Mouse (Mus musculus) forebrain, postnatal 0 days (tissue): ENCODE results near the gene C9. TPM values are rescaled to one million over a fixed set of nuclear protein-coding genes. Genes with fewer than 3 reads are reported as not detected.

Experiments
- ATAC-seq: fragments of 200-750 bp; cut with Nextera tagmentation; 2 replicates; pipeline ENCODE4 v1.8.0; 2017; ENCODE audit warnings: mild to moderate bottlenecking, moderate library complexity
- DNase-seq: peaks from one replicate; pipeline ENCODE4 v3.0.0-alpha.2; 2015
- H3K27ac ChIP-seq: fragments of 300-500 bp; sonication (generic); 2 replicates; pipeline ENCODE4 v1.5.1; 2014; ENCODE audit warnings: low read depth, mild to moderate bottlenecking, antibody characterized with exemption, low read length, moderate library complexity, mixed read lengths
- H3K27me3 ChIP-seq: fragments of 300-500 bp; sonication (generic); 2 replicates; pipeline ENCODE4 v1.6.1; 2014; ENCODE audit warnings: mild to moderate bottlenecking, low read length, mixed read lengths; ENCODE audit not compliant: insufficient read depth
- H3K36me3 ChIP-seq: fragments of 300-500 bp; sonication (generic); 2 replicates; pipeline ENCODE4 v1.6.1; 2014; ENCODE audit warnings: mild to moderate bottlenecking, moderate library complexity; ENCODE audit not compliant: insufficient read depth
- H3K4me1 ChIP-seq: fragments of 300-500 bp; sonication (generic); 2 replicates; pipeline ENCODE4 v1.6.1; 2014; ENCODE audit warnings: antibody characterized with exemption; ENCODE audit not compliant: insufficient read depth
- H3K4me2 ChIP-seq: fragments of 300-500 bp; sonication (generic); 2 replicates; pipeline ENCODE4 v1.6.1; 2014; ENCODE audit warnings: low read depth, mild to moderate bottlenecking, moderate library complexity
- H3K4me3 ChIP-seq: fragments of 300-500 bp; sonication (generic); 2 replicates; pipeline ENCODE4 v1.5.1; 2014; ENCODE audit warnings: low read depth, low read length, mixed read lengths
- H3K9ac ChIP-seq: fragments of 300-500 bp; sonication (generic); 2 replicates; pipeline ENCODE4 v1.6.1; 2014; ENCODE audit warnings: mild to moderate bottlenecking
- H3K9me3 ChIP-seq: fragments of 300-500 bp; sonication (generic); 2 replicates; pipeline ENCODE4 v1.6.1; 2016; ENCODE audit warnings: low read length
- CTCF ChIP-seq: sonication (generic); IDR thresholded peaks from 2 replicates; pipeline ENCODE4 v1.5.1; 2016; ENCODE audit warnings: antibody characterized with exemption, control low read depth, low read depth
- WGBS: fragments of 180-500 bp; shearing (Covaris S2); extraction: QIAGEN DNeasy Blood & Tissue Kit; methylation state at CpG from one replicate; pipeline ENCODE4 v1.1.7; 2014; 5-methylcytosine and 5-hydroxymethylcytosine counted together
- polyA plus RNA-seq: library from polyadenylated mRNA; unstranded; fragments of >200 nt; fragmentation: Nextera tagmentation; extraction: Ambion mirVana; gene quantifications from 2 replicates; pipeline ENCODE4 v1.2.1, GENCODE M21; 2015
- total RNA-seq: library from RNA; depleted of rRNA; stranded (reverse); fragments of >200 nt; gene quantifications from 2 replicates; pipeline ENCODE4 v1.2.3, GENCODE M21; 2014

The C9 gene
- total and polyA plus RNA-seq, 2 experiments from 2014 or later: not detected

DNA sequence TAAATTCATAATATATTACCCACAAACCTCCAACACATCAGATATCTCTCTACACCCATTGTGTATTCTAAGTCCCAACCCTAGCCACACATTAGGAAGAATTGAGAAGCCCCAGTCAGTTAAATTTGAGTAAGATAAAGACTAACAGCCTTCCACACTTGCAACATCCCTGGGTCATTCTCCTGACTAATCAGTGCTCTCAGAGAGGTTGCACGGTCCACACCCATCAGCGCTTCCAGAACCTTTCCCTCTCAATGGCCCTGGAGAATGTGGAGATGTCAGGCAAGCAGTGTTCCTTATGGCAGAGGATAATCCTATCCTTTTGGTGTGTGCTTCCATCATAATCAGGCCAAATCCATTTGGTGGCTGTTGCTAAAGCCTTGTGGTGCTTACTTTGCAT is 675 bp upstream of the C9 start:
- no peak overlapping the region for H3K4me2 ChIP-seq

DNA sequence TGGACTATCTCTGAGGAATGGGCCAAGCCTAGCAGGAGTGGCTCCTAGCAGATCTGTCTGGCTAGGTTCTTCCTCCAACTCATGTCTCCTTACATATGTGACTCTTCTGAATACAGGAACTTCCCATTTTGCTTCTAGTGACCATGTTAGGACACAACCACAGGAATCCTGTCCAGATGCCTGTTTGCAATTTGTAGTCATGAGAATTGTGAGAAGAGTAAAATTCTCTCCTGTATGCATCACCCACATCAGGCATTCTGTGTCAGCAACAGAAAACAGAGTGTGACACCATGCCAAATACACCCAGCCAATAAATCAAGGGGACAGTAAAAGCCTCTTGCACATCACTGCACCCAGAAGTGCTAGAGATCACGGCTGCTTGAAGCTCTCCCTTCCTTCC is 1.1 kb downstream of the C9 start:
- no peak overlapping the region for H3K9ac ChIP-seq
- H3K9me3 ChIP-seq: no peaks in the 10 kb centered on the region
- H3K27me3 ChIP-seq: no peaks in the 10 kb centered on the region
- no peak overlapping the region for H3K4me3 ChIP-seq
- no peak overlapping the region for H3K4me2 ChIP-seq
- no peak for TF ChIP-seq CTCF
- H3K27ac ChIP-seq: no peak overlapping the region
- DNase-seq (no peak), ATAC-seq (no peak)
- WGBS: 83% methylated on average over 1 of the region's 1 CpGs
- no peaks in the 10 kb centered on the region for H3K36me3 ChIP-seq
- no peaks in the 10 kb centered on the region for H3K4me1 ChIP-seq

More for the DNA sequence above, 675 bp upstream of the C9 start:
- Histone ChIP-seq H3K36me3 (no peaks in the 10 kb centered on the region), H3K27me3 (no peaks in the 10 kb centered on the region), H3K4me1 (no peaks in the 10 kb centered on the region), H3K9ac (no peak overlapping the region), H3K27ac (no peak overlapping the region), H3K4me3 (no peak overlapping the region), H3K9me3 (no peaks in the 10 kb centered on the region)
- DNase-seq: no peak
- WGBS: 95% methylated on average over 2 of the region's 2 CpGs
- no peak for TF ChIP-seq CTCF
- no peak for ATAC-seq

DNA sequence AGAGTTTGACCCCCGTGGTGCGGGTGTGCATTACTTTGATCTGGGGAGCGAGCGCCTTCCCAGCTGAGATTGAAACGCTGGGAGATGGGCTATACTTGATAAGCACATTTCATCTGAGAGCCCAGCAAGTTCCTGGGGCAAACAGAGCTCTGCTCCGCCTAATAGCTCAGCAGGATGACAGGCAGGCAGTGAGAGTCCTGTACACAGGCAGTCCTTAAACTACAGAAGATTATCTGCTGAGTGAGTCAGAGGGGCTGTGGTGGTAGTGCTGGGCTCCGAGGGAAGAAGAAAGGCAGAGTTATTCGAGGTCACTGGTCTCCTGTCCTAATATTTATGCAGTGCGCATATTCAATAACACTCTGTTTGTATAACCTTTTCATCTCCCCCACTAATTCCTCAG is 3.8 kb downstream of the C9 start:
- no peaks in the 10 kb centered on the region for H3K9me3 ChIP-seq
- ATAC-seq (0 out of 2 replicates have a peak, but pooled peaks have one; percentile 27), DNase-seq (no peak)
- H3K4me1 ChIP-seq: no peaks in the 10 kb centered on the region
- TF ChIP-seq CTCF: no peak
- H3K36me3 ChIP-seq: no peaks in the 10 kb centered on the region
- no peak overlapping the region for H3K4me3 ChIP-seq
- peak overlapping the region; percentile 6; the same call in 1 of the 2 replicates for H3K4me2 ChIP-seq
- 27% methylated on average over 9 of the region's 9 CpGs for WGBS
- no peaks in the 10 kb centered on the region for H3K27me3 ChIP-seq
- H3K9ac ChIP-seq: no peak overlapping the region
- H3K27ac ChIP-seq: no peak overlapping the region

DNA sequence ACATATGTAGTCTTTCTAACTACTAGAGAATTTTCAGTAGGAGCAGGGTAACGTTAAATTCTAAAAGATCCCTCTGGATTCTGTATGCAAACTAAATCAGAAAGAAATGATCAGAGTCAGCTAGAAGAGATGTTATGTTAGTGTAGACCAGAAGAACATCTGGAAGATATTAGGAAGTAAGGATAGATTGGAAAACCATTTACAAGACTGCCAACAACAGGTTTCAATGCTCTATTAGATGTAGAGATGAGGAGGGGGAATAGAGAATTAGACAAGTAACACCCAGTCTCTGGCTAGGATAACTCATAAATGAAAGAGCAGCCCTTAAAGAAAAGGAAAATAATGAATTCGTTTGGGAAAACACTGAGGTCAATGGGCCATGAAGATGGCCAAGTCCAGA is 9.3 kb downstream of the C9 start:
- no peaks in the 10 kb centered on the region for H3K36me3 ChIP-seq
- H3K27ac ChIP-seq: no peak overlapping the region
- H3K9me3 ChIP-seq: no peaks in the 10 kb centered on the region
- H3K4me3 ChIP-seq: no peak overlapping the region
- H3K27me3 ChIP-seq: no peaks in the 10 kb centered on the region
- ATAC-seq (no peak), DNase-seq (no peak)
- 78% methylated on average over 2 of the region's 2 CpGs for WGBS
- H3K4me1 ChIP-seq: no peaks in the 10 kb centered on the region
- H3K9ac ChIP-seq: no peak overlapping the region
- TF ChIP-seq CTCF: no peak
- no peak overlapping the region for H3K4me2 ChIP-seq

DNA sequence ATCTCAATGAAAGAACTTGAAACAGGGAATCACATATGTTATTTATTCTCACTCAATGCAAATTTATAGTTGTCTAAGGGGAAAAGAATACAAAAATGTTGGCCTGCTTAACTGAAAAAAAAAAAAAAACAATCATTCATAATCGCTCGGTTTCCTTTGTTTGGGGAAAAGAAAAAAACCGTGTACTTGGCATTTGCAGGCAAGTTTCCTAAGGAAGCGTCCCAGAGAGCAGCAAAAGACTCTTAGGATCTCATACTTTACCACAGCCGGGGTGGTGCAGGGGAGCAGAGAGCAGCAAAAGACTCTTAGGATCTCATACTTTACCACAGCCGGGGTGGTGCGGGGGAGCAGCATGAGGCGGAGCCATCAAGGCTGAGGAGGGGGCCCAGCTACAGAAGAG is 16.3 kb downstream of the C9 start:
- Histone ChIP-seq H3K36me3 (no peaks in the 10 kb centered on the region), H3K27me3 (no peaks in the 10 kb centered on the region), H3K4me1 (no peaks in the 10 kb centered on the region), H3K27ac (no peak overlapping the region), H3K9ac (no peak overlapping the region), H3K4me3 (no peak overlapping the region), H3K4me2 (no peak overlapping the region), H3K9me3 (no peaks in the 10 kb centered on the region)
- 72% methylated on average over 8 of the region's 8 CpGs for WGBS
- no peak for DNase-seq
- no peak for TF ChIP-seq CTCF
- no peak for ATAC-seq

DNA sequence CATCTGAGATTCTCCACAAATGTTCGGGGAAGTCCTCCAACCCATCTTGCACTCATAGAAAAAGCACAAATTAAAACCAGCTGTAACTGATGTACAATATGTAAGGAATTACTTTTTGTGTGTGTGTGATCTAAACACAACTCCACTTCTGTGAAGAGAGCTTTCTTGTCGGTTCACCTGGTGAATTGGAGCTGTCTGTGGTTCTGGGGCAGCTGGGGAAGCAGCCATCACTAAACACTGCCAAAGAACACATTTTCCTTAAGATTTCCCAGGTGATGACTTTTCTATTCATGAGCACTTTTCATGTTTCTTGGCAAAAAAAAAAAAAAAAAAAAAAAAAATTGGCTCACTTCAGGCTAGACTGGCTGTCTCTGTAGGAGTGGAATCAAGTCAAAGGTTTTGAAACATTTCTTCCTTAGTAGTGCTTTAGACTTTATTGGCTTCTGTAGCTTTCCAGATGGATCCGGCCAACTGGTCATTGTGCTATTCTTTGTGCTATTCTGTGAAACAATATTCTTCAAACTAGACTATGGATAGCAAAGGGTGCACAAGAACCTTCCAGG is 18.3 kb downstream of the C9 start:
- no peaks in the 10 kb centered on the region for H3K9me3 ChIP-seq
- H3K36me3 ChIP-seq: no peaks in the 10 kb centered on the region
- no peaks in the 10 kb centered on the region for H3K27me3 ChIP-seq
- H3K9ac ChIP-seq: no peak overlapping the region
- 81% methylated on average over 3 of the region's 3 CpGs for WGBS
- DNase-seq (no peak), ATAC-seq (no peak)
- H3K4me3 ChIP-seq: no peak overlapping the region
- H3K4me1 ChIP-seq: no peaks in the 10 kb centered on the region
- H3K4me2 ChIP-seq: no peak overlapping the region
- no peak overlapping the region for H3K27ac ChIP-seq
- no peak for TF ChIP-seq CTCF

DNA sequence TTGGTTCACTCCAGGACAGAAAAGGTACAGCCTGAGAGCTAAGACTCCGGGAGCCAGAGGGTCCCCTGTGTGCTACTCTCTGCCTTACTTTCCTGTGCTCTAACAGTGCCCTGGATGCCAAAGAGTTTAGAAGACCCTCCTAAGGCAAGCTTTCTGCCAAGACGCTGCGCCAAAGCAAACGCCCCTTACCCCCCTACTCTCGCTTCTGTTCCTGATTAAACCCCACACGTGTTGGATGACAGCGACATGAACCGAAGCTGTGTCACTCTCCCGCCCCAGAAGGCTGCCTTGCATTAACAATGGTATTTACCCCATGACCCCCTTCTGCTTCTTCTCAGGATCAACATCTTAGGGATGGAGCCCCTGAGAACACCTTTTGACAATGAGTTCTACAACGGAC is 21.9 kb downstream of the C9 start:
- no peak overlapping the region for H3K9ac ChIP-seq
- H3K27ac ChIP-seq: no peak overlapping the region
- H3K27me3 ChIP-seq: no peaks in the 10 kb centered on the region
- WGBS: 81% methylated on average over 10 of the region's 10 CpGs
- DNase-seq (no peak), ATAC-seq (no peak)
- H3K36me3 ChIP-seq: no peaks in the 10 kb centered on the region
- H3K4me1 ChIP-seq: no peaks in the 10 kb centered on the region
- TF ChIP-seq CTCF: no peak
- no peak overlapping the region for H3K4me2 ChIP-seq
- H3K4me3 ChIP-seq: no peak overlapping the region
- no peaks in the 10 kb centered on the region for H3K9me3 ChIP-seq
